Mouse (Mus musculus) liver, adult 2 months (tissue): Measurements from ENCODE around the gene Arhgap8.

ENCODE experiments used
- CTCF ChIP-seq: fragments of 200-500 bp; IDR thresholded peaks from 2 replicates; pipeline ENCODE4 v1.5.1; 2011; ENCODE audit warnings: low read depth, low read length, control low read depth
- POLR2A ChIP-seq: fragments of 200-500 bp; IDR thresholded peaks from 2 replicates; pipeline ENCODE4 v1.6.1; 2011; ENCODE audit warnings: low read length, control low read depth; ENCODE audit not compliant: insufficient read depth; ENCODE audit errors: extremely low read depth

GRCm38 (mm10) chr15:84763423-84763812, 43.6 kb downstream of the Arhgap8 start:
- TF ChIP-seq CTCF = no peak
- TF ChIP-seq POLR2A = no peak
